Mouse (Mus musculus) megakaryocyte progenitor cell, adult 5-6 weeks (primary cell): ENCODE results near the gene Nsmce1. TPM values are rescaled to one million over a fixed set of nuclear protein-coding genes. Genes with fewer than 3 reads are reported as not detected.

Experiments
- ATAC-seq: replicated peaks from 2 replicates; pipeline ENCODE4 v1.8.0; 2016; ENCODE audit warnings: mild to moderate bottlenecking, moderate TSS enrichment, inconsistent platforms; ENCODE audit not compliant: poor library complexity
- total RNA-seq, 2 experiments: library from RNA; stranded (forward) in 1 of 2; stranded (reverse) in 1 of 2; fragments of 157-497, 149-512 nt in 1 of 2; fragments of 200-1000 nt in 1 of 2; gene quantifications; 2 replicates each; pipeline versions ENCODE4 v1.2.3 to v1.2.4; 2015 to 2017

The Nsmce1 gene
- total RNA-seq, 2 experiments from 2014 or later: 77.2 to 80.9 TPM

DNA sequence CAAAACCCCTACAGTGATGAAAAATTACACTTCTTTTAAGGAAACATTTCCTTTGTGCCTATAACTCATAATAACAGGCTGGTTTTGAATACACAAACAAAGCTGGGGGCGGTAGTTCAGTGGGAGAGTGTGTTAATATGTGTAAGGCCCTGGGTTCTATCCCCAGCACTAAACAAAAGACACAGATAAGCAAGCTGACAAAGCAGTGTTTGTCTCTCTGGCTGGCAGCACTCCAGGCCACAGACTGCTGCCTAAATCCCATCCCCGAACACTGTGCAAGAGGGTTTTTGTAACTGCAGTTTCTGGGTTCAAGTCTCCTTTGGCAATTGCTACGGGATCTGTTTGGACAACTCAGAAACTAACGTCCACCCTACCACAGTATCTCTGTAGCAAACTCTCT lies 49.1 kb downstream of the Nsmce1 start:
- ATAC-seq: no peak

DNA sequence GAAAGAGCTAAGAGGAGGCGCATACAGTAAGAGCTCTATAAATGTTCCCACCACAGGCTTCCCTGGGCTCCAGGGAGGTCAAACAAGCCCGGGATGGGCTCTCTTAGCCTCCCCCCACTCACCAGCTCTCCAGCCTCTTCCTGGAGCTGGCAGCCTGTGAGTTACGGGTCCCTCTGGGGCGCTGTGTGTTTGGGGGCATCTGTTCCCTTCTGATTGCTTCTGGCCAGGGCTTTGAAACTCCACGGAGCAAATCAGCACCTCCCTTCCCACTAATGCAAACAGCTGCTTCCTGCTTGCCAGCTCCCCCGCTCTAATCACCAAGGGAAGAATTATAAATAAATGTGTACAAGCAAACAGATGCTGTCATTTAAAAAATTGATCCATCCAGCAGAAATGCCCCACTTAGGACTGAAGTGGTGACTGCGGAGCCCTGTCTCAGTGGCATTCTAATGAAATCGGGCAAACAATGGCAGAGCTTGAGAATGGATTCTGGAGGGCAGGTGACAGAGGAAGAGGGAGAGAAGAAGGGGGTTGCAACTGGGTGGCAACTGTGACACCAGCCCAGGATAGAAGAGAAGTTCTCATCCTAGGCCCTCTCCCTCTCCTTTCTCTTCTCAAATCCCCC lies 56.6 kb downstream of the Nsmce1 start:
- ATAC-seq: no peak; the same call in 1 of the 2 replicates

DNA sequence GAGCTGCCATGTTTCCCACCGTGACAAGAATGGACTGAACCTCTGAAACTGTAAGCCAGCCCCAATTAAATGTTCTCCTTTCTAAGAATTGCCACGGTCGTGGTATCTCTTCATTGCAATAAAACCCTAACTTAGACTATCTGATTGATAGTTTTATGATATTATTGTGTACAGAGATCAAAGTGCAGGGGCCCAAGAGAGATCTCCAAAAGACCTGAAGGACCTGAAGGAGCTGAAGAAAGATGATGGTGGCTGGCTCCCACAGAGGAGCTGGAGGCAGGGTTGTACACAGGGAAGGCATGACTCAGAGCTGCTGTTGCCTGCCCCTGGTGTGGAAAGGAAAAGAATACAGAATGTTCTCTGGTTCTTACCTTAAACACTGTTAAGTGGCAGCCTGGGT lies 57.5 kb downstream of the Nsmce1 start:
- no peak for ATAC-seq

DNA sequence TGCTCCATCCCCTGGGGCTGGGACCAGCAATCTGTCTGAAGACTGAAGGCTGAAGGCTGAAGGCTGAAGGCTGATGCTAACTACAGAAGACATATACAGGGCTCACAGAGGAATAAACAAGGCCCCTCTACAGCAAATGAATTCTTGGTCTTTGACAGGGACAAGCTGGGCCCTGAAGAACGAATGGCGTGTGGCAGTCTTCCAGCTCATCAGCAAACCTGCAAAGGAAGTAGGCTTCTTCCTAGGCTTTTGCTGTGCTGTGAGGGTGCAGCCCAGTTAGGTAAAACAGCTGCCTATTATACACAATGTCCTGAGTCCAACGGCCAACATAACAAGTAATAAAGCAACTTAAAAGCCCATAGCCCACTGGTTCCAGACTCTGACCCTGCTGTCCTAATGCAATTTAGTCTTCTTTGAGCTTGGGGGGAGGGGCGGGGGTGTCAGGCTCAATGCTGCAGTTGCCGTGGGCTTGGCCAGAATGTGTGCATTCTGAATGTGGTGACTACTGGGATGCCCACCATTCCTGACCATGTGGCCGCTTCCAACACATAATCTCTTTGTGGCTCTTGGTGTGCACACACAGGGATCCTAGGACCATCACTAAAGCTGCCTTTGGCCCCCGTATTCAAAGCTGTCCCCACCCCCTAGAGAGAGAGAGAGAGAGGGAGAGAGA lies 61.1 kb downstream of the Nsmce1 start:
- ATAC-seq: no peak

DNA sequence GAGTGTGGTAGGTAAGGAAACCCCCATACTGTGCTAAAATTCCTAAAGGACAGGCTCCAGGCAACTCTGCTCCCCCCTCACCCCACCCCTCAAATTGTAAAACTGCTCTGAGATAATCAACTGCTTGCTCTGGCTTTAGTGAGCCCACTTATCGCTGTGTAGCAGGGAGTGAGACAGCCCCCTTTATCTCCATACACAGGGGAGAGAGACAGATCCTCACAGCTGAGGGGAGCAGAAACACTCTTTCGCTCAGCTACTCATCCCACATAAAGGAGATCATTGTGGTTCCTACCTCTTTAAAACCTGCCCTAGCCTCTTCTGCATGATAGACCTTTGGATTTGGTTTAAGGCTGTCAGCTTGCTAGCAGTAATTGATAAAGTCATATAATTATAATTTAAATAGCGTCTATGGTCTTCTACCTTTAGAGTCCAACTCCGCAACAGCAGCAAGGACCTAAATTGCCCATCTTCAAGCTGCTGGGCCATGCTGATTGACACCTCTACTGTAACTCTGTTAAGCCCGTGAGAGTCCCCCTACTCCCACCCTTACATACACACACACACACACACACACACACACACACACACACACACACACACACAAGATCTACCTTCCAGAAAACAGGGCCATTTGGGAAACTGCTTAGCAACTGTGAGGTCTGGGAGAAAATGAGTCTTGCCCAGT lies 62.4 kb downstream of the Nsmce1 start:
- ATAC-seq: peak; percentile 85

DNA sequence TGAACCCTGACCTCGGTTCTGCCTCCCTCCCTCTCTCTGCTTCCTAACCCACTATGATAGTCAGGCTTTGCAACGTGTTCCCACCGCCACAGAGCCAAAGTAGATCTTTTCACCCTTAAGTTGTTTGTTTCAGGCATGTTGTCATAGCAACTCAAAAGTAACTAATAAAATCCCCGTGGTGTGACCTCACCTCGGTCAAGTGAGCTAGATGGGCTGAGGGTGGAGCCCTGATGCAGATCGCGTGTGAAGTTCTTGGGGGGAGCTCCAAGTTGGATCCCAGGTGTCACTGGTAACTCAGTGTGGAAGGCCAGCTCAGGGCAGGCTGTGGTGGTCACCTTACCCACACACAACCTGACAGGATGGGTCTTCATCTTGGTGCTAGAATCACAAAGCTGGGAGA lies 63.0 kb downstream of the Nsmce1 start:
- ATAC-seq: peak; percentile 42

DNA sequence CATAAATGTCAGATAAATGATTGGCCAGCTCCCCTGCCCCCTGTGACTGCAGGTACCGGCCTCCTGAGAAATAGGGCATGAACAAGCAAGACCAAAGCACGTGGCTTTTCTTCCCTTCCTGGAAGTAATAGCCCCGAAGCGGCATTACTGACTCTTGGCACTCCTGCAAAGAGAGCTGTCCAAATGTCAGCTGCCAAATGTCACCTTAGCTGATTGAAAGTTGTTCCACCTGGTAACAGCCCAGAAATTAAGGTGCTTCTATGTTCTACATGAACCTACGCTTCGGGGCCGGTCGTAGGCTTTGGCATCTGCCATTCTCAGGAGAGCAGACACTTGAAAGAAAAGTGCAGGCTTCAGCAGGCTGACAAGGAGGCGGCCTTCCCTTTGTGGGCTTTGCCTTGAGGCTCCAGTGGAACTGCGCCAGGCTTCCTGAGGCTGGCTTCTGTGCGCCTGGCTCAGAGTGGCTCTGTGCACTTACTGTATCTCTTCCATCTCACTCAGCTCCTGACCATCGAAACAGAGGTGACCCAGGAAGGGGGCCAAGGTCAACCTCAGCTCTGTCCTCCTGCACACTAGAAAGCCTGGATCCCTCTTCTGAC lies 63.8 kb downstream of the Nsmce1 start:
- no peak for ATAC-seq

DNA sequence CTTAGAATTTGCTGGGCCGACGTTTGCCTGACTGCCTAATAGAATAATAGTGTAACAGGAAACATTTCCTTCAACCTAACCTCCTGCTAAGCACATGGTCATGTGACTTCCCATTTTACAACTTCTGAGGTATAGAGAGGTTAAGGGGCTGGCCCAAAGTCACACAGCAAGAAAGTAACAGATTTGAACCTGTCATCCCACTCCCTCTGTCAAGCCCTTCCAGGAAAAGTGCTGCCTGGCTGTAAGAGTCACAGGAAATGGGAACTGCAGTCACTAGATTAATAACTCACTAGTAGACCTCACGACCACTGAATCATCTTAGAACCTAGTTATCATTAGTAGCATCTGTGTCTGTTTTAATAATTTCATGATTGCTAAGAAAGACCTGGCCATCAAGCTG lies 68.3 kb downstream of the Nsmce1 start:
- ATAC-seq: 0 out of 2 replicates have a peak, but pooled peaks have one; percentile 15

DNA sequence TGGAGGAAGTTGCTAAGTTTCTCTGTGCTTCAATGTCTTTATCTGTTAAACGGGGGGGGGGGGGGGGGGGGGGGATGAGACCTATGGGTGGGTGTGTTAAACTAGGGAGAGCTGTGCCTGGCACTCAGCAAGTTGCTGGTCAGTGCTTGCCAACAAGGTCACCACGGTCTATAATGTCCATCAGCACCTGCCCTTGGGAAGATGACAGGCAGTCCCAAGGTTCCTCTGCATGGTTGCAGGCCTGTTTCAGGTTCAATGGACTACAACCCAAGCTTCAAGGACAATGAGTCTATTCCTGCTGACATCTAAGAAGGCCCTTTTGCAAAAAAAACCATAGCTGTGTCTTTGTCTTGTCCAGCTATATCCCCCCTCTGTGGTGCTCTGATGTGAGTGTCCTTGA lies 69.5 kb downstream of the Nsmce1 start:
- no peak for ATAC-seq

DNA sequence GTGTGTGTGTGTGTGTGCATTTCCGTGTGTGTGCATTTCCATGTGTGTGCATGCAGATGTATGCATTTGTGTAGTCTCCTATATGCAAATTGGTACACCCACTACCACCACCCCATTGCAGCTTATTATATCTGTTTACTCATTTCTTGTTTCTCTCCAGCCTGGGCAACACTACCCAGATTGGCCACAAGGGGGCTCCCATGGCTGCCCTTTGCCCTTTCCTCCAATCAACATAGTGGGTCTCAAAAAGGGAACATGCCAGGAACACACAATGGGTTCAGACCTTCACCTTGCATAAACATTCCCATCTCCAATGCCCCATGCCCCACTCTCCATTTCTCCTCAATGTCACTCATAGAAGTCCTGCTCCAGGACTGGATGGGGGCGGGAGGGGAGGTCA lies 71.2 kb downstream of the Nsmce1 start:
- ATAC-seq: peak; percentile 80

DNA sequence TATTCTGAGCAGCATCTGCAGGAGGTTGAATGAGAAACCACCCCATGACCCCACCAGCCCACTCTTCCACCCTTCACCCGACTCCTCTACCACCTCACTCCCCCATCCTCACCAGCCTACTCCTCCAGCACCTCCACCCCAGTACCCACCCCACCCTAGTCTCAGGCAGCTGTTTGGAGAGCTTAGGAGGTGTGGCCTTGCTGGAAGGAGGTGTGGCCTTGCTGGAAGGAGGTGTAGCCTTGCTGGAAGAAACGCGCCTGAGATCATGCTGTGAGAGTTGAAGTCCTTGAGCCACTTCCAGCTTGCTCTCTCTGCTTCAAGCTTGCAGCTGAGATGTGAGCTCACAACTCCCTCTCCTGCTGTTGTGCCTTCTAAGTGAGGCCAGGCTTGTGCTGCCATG lies 73.0 kb downstream of the Nsmce1 start:
- ATAC-seq: peak; percentile 43

Other genes starting within 250 kb of the Nsmce1 start
- gene Kdm8, start 46.9 kb downstream of the Nsmce1 start, total RNA-seq (2015): 3.5 and 3.7 TPM in 2 replicates
- 5.8 and 8.0 TPM in 2 replicates for gene Kdm8, start 46.9 kb downstream of the Nsmce1 start, total RNA-seq (2017)
- gene Il4ra, start 60.5 kb upstream of the Nsmce1 start, total RNA-seq (2015): 10.5 and 12.0 TPM in 2 replicates
- gene Il4ra, start 60.5 kb upstream of the Nsmce1 start, total RNA-seq (2017): 19.2 and 20.4 TPM in 2 replicates
- 2.7 and 4.3 TPM in 2 replicates for gene Il21r, start 111.8 kb upstream of the Nsmce1 start, total RNA-seq (2015)
- gene Il21r, start 111.8 kb upstream of the Nsmce1 start, total RNA-seq (2017): 3.6 and 7.2 TPM in 2 replicates
- gene Gtf3c1, start 216.2 kb upstream of the Nsmce1 start, total RNA-seq (2015): 18.3 and 21.8 TPM in 2 replicates
- gene Gtf3c1, start 216.2 kb upstream of the Nsmce1 start, total RNA-seq (2017): 33.6 and 34.8 TPM in 2 replicates
- gene D430042O09Rik, start 216.3 kb upstream of the Nsmce1 start, total RNA-seq (2015): 6.1 and 8.0 TPM in 2 replicates
- gene D430042O09Rik, start 216.3 kb upstream of the Nsmce1 start, total RNA-seq (2017): 7.2 and 7.9 TPM in 2 replicates